Mouse (Mus musculus): ENCODE data around the gene Elf4. TPM values are rescaled to one million over a fixed set of nuclear protein-coding genes. Genes with fewer than 3 reads are reported as not detected.

Gene Elf4
- total and polyA plus RNA-seq, 3 experiments = 4.5 to 7.6 (median 5.0) TPM

DNA sequence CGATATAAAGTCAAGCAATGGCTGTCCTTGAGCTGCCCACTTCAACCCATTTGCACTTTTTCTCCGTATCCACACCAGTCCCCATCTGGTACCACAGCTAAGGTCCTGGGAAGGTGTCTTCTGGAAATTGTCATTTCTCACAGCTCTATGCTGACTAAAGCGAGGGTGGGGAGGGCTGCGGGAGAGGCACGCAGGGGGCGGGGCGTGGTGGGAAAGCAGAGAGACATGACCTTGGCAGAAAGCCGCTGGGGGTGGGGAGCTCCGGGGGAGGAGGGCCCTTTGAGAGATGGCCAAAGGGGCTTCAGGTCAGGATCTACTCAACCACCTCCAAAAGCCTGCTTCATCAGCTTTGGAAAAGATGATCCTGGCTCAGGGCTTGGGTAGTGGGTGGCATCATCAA is 7.9 kb downstream of the Elf4 start:
- Histone ChIP-seq H3K4me3 (no peak overlapping the region), H3K9ac (ENCODE audit: low read depth, low read length) (no peak overlapping the region), H3K4me1 (ENCODE audit: control insufficient read depth, insufficient read depth, low read length) (no peaks in the 10 kb centered on the region; the same call in 1 of the 2 replicates), H3K27ac (no peak overlapping the region), H3K27me3 (ENCODE audit: control insufficient read depth, insufficient read depth, low read length) (no peaks in the 10 kb centered on the region), H3K36me3 (ENCODE audit: control insufficient read depth, insufficient read depth, low read length) (no peaks in the 10 kb centered on the region), H3K79me2 (replicated peaks; ENCODE audit: control insufficient read depth, insufficient read depth, low read length) (no peaks in the 10 kb centered on the region)
- TF ChIP-seq EP300 (IDR thresholded peaks at IDR 0.05; ENCODE audit: insufficient read depth, low read depth, low read length) = no peak
- DNase-seq = no peak
- intact Hi-C loops (cut with DNase I) = loop anchor here (2.0 kb wide), 1 partner anchor 30 kb away; no protein-coding TSS in a partner anchor
- 36% methylated on average over 9 of the region's 9 CpGs for WGBS

DNA sequence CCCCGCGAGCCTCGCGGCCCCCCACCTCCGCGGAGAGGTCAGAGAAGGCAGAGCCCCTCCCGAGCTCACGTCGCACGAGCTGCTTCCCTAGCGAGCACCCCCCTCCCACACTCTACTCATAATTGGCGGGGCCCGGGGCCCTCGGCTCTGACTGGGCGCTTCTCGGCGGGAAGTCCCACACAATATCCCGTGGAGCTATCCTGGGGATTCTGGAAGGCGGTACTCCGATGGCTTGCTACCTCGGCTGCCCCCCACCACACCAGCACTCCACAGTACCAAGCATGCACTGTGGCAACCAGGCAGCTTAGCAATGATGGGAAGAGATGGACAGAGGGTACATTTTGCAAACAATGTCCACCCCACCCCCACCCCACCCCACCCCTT is 8.4 kb downstream of the Elf4 start:
- 15% methylated on average over 18 of the region's 21 CpGs for WGBS
- Histone ChIP-seq H3K27me3 (ENCODE audit: control insufficient read depth, insufficient read depth, low read length) (no peaks in the 10 kb centered on the region), H3K79me2 (replicated peaks; ENCODE audit: control insufficient read depth, insufficient read depth, low read length) (no peaks in the 10 kb centered on the region), H3K27ac (peak overlapping the region; percentile 72), H3K4me3 (peak overlapping the region; percentile 62), H3K9ac (ENCODE audit: low read depth, low read length) (peak overlapping the region; percentile 63), H3K36me3 (ENCODE audit: control insufficient read depth, insufficient read depth, low read length) (no peaks in the 10 kb centered on the region), H3K4me1 (ENCODE audit: control insufficient read depth, insufficient read depth, low read length) (no peaks in the 10 kb centered on the region; the same call in none of the 2 replicates)
- no peak for DNase-seq
- intact Hi-C loops (cut with DNase I) = loop anchor here (2.0 kb wide), 1 partner anchor 30 kb away; no protein-coding TSS in a partner anchor
- TF ChIP-seq EP300 (IDR thresholded peaks at IDR 0.05; ENCODE audit: insufficient read depth, low read depth, low read length) (no peak), CTCF (IDR thresholded peaks at IDR 0.05) (no peak), POLR2A (IDR thresholded peaks at IDR 0.05; ENCODE audit: insufficient read depth, low read depth, low read length) (no peak)

DNA sequence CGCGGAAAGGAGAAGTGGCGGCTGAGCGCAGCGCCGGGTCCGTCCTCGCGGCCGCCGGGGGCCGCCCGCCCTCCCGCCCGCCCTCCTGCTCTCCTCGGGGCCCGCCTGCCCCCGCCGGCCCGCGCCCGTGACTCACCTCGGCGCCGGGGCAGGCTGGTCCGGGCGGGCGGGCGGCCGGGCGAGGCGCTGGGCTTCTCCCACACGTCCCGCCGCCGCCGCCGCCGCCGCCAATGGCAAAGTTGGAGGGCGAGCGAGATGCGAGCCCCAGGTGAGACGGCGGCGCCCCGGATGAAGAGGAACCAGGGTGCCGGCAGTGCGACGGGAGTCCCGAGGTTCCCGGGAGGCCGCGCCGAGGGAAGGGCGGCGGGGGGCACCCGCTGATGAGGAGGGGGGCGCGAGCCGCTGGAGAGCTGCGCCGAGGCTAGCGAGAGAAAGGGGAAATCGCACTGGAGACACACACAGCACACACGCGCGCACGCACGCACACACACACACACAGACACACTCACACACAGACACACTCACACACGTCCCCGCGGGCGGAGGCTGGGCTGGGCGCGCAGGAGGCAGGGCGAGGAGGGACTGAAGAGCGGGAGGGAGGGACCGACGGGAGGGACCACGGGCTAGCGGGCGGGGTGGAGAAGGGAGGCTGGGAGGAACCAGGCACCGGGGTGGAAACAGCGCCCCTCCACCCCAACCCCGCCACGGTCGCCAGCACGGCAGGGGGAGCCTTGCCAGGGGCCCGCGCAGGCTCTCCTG is 9.0 kb downstream of the Elf4 start:
- no peaks in the 10 kb centered on the region for H3K79me2 ChIP-seq (replicated peaks; ENCODE audit: control insufficient read depth, insufficient read depth, low read length)
- peak overlapping the region; percentile 80 for H3K27ac ChIP-seq
- peak; percentile 82 to 88 for DNase-seq
- WGBS = 31% methylated on average over 56 of the region's 91 CpGs
- peak overlapping the region; percentile 62 for H3K4me3 ChIP-seq
- no peaks in the 10 kb centered on the region; the same call in none of the 2 replicates for H3K4me1 ChIP-seq (ENCODE audit: control insufficient read depth, insufficient read depth, low read length)
- no peaks in the 10 kb centered on the region for H3K27me3 ChIP-seq (ENCODE audit: control insufficient read depth, insufficient read depth, low read length)
- intact Hi-C loops (cut with DNase I) = loop anchor here (2.0 kb wide), 1 partner anchor 29 kb away; no protein-coding TSS in a partner anchor
- H3K36me3 ChIP-seq (ENCODE audit: control insufficient read depth, insufficient read depth, low read length) = no peaks in the 10 kb centered on the region
- TF ChIP-seq POLR2A (IDR thresholded peaks at IDR 0.05; ENCODE audit: insufficient read depth, low read depth, low read length) (peak; percentile 79), EP300 (IDR thresholded peaks at IDR 0.05; ENCODE audit: insufficient read depth, low read depth, low read length) (0 out of 2 replicates have a peak, but pooled peaks have one; percentile 37), CTCF (IDR thresholded peaks at IDR 0.05) (peak; percentile 31)
- peak overlapping the region; percentile 89 for H3K9ac ChIP-seq (ENCODE audit: low read depth, low read length)

DNA sequence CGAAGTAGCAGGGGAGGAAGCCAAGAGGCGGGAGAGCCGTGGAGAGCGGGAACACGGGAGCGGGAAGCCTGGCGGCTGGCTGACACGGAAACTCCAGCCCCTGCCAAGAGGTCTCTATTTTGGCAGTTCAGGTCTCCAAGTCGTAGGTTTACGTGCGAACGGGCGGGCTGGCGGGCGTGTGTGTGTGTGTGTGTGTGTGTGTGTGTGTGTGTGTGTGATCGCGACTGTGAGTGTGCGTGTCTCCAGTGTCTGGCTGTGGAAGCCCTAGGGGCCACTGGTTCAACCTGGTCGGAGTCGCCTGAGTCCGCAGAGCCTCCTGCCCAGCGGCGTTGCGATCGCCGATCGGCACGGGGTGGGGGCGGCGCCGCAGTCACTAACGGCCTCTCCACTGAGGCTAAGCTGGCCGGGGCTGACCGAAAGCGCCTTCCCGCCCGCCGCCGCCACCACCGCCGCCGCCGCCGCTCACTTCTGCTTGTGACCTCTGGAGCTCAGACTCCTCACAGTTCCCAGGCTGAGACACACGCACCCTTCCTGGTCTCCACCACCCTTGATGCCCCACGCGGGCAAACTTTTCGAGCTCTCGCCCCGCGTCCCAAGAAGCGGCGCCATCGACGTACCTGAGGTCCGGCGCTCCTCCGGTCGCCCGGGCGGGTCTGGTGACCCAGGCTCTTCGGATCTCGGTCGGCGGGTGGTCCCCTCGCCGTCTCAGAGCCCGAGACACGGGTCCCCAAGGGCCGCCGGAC is 9.8 kb downstream of the Elf4 start:
- Histone ChIP-seq H3K36me3 (ENCODE audit: control insufficient read depth, insufficient read depth, low read length) (no peaks in the 10 kb centered on the region), H3K4me1 (ENCODE audit: control insufficient read depth, insufficient read depth, low read length) (no peaks in the 10 kb centered on the region; the same call in none of the 2 replicates), H3K27ac (peak overlapping the region; percentile 80), H3K9ac (ENCODE audit: low read depth, low read length) (peak overlapping the region; percentile 89), H3K79me2 (replicated peaks; ENCODE audit: control insufficient read depth, insufficient read depth, low read length) (no peaks in the 10 kb centered on the region), H3K27me3 (ENCODE audit: control insufficient read depth, insufficient read depth, low read length) (no peaks in the 10 kb centered on the region), H3K4me3 (peak overlapping the region; percentile 59)
- peak; percentile 42 to 60 for DNase-seq
- 17% methylated on average over 69 of the region's 71 CpGs for WGBS
- intact Hi-C loops (cut with DNase I) = no loop called here
- no peak for TF ChIP-seq POLR2A (IDR thresholded peaks at IDR 0.05; ENCODE audit: insufficient read depth, low read depth, low read length)
- no peak for TF ChIP-seq EP300 (IDR thresholded peaks at IDR 0.05; ENCODE audit: insufficient read depth, low read depth, low read length)
- no peak for TF ChIP-seq CTCF (IDR thresholded peaks at IDR 0.05)

DNA sequence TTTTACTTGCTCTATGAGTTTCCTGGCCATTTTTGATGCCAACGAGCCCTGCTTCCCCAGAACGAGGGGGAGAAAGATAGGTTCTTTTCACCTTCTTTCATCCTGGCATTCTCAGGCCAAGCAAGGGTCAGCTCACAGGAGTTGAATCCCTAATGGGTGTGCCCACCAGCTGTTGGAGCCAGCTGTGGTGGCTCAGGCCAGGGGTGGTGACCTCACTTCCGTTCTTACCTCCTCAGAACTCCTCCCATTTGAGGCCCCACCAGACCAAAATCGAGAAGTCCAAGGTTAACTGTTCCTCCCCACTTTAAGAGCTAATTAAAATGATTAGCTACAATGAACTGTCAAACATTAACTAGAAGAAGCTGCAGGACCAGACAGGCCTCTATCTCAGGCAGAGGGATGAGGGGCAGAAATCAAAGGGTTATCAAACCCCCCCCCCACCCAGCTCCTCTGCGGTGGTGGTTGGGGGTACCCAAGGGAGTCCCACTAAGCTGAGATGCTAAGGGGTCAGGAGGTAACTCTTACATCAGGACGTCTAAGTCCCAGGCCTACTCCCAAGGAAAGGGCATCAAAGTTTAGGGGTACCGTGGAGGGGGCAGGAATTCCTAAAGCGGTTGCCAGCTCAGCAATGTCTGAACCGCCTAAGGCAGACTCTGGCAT is 10.6 kb downstream of the Elf4 start:
- Histone ChIP-seq H3K4me3 (peak overlapping the region; percentile 22; the same call in 1 of the 2 replicates), H3K27me3 (ENCODE audit: control insufficient read depth, insufficient read depth, low read length) (no peaks in the 10 kb centered on the region), H3K36me3 (ENCODE audit: control insufficient read depth, insufficient read depth, low read length) (no peaks in the 10 kb centered on the region), H3K79me2 (replicated peaks; ENCODE audit: control insufficient read depth, insufficient read depth, low read length) (no peaks in the 10 kb centered on the region), H3K27ac (peak overlapping the region; percentile 23), H3K9ac (ENCODE audit: low read depth, low read length) (peak overlapping the region; percentile 89), H3K4me1 (ENCODE audit: control insufficient read depth, insufficient read depth, low read length) (no peaks in the 10 kb centered on the region; the same call in none of the 2 replicates)
- intact Hi-C loops (cut with DNase I) = no loop called here
- TF ChIP-seq POLR2A (IDR thresholded peaks at IDR 0.05; ENCODE audit: insufficient read depth, low read depth, low read length) = no peak
- TF ChIP-seq CTCF (IDR thresholded peaks at IDR 0.05) = no peak
- TF ChIP-seq EP300 (IDR thresholded peaks at IDR 0.05; ENCODE audit: insufficient read depth, low read depth, low read length) = no peak
- 38% methylated on average over 9 of the region's 9 CpGs for WGBS
- peak in 1 of 2 experiments; percentile 56 for DNase-seq
